Mouse (Mus musculus): ENCODE data around the gene Lsr. TPM values are rescaled to one million over a fixed set of nuclear protein-coding genes. Genes with fewer than 3 reads are reported as not detected.

Lsr gene
- polyA plus RNA-seq (2015; fragmentation: Nextera tagmentation; extraction: Ambion mirVana), result 17.8 and 22.2 TPM in 2 replicates

- peak within 1 kb of the TSS; percentile 43 for H3K4me3 ChIP-seq
- H3K9me3 ChIP-seq (replicated peaks), result no peaks in the 10 kb centered on the region
- WGBS, result under 1% methylated on average over 19 of the region's 19 CpGs
- peaks cover 14% of the 10 kb centered on the region for H3K27me3 ChIP-seq
- H3K4me1 ChIP-seq, result peaks cover 11% of the 10 kb centered on the region
- peak within 1 kb of the TSS; percentile 68 for H3K9ac ChIP-seq
- peak within 1 kb of the TSS; percentile 75 for H3K4me2 ChIP-seq
- peak; percentile 67 for ATAC-seq
- H3K27ac ChIP-seq, result no peak within 1 kb of the TSS
- H3K36me3 ChIP-seq (ENCODE audit: poor library complexity, severe bottlenecking), result peaks cover 5% of the 10 kb centered on the region; the same call in 1 of the 2 replicates
Measured at GRCm38 (mm10) chr7:30973251-30973500, at the start of gene Lsr. TSS of gene Lsr (minus strand) at chr7:30973464.

GRCm38 (mm10) chr7:31017104-31017901 is 44.0 kb upstream of the Lsr start:
- Histone ChIP-seq H3K4me3 (no peak overlapping the region), H3K9me3 (replicated peaks) (no peaks in the 10 kb centered on the region), H3K36me3 (ENCODE audit: poor library complexity, severe bottlenecking) (no peaks in the 10 kb centered on the region), H3K4me1 (peaks cover 20% of the 10 kb centered on the region), H3K4me2 (no peak overlapping the region), H3K9ac (no peak overlapping the region), H3K27ac (no peak overlapping the region), H3K27me3 (no peaks in the 10 kb centered on the region)
- WGBS, result 52% methylated on average over 10 of the region's 10 CpGs
- no peak for ATAC-seq

GRCm38 (mm10) chr7:31012971-31013370 is 39.7 kb upstream of the Lsr start:
- Histone ChIP-seq H3K27me3 (no peaks in the 10 kb centered on the region), H3K36me3 (ENCODE audit: poor library complexity, severe bottlenecking) (no peaks in the 10 kb centered on the region), H3K9me3 (replicated peaks) (no peaks in the 10 kb centered on the region), H3K4me2 (no peak overlapping the region), H3K27ac (no peak overlapping the region), H3K4me3 (no peak overlapping the region), H3K4me1 (peaks cover 20% of the 10 kb centered on the region), H3K9ac (no peak overlapping the region)
- no peak for ATAC-seq
- 91% methylated on average over 5 of the region's 5 CpGs for WGBS

DNA sequence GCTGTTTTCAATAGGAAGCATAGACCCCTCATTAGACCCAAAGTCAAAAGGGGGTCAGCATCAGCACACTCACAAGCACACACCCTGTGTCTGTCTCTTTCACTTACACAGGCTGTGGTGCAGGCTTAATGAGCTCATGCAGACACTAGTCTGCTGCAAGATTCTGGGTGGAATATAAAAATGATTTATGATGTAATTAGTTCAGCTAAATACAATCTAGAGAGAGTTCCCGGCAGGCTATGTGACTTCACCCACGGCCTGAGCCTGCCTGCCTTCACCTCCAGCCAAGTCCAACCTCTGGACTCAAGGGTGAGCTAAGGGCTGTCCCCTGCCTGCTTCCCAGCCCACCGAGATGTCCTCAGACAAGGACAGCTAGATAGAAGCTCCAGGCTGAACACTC is 35.6 kb upstream of the Lsr start:
- Histone ChIP-seq H3K9me3 (replicated peaks) (no peaks in the 10 kb centered on the region), H3K4me3 (no peak overlapping the region), H3K27ac (no peak overlapping the region), H3K36me3 (ENCODE audit: poor library complexity, severe bottlenecking) (no peaks in the 10 kb centered on the region), H3K9ac (no peak overlapping the region), H3K4me2 (no peak overlapping the region), H3K4me1 (no peaks in the 10 kb centered on the region), H3K27me3 (no peaks in the 10 kb centered on the region)
- no peak for ATAC-seq
- 84% methylated on average over 3 of the region's 3 CpGs for WGBS

GRCm38 (mm10) chr7:31008175-31008574 is 34.9 kb upstream of the Lsr start:
- no peak for ATAC-seq
- Histone ChIP-seq H3K27ac (no peak overlapping the region), H3K4me1 (no peaks in the 10 kb centered on the region), H3K4me3 (no peak overlapping the region), H3K9ac (no peak overlapping the region), H3K27me3 (no peaks in the 10 kb centered on the region), H3K36me3 (ENCODE audit: poor library complexity, severe bottlenecking) (no peaks in the 10 kb centered on the region), H3K4me2 (no peak overlapping the region), H3K9me3 (replicated peaks) (no peaks in the 10 kb centered on the region)
- 53% methylated on average over 1 of the region's 1 CpGs for WGBS

GRCm38 (mm10) chr7:31007775-31008174 is 34.5 kb upstream of the Lsr start:
- no peak overlapping the region for H3K27ac ChIP-seq
- WGBS, result 87% methylated on average over 1 of the region's 1 CpGs
- H3K4me2 ChIP-seq, result no peak overlapping the region
- no peak overlapping the region for H3K9ac ChIP-seq
- no peak for ATAC-seq
- no peaks in the 10 kb centered on the region for H3K27me3 ChIP-seq
- no peaks in the 10 kb centered on the region for H3K36me3 ChIP-seq (ENCODE audit: poor library complexity, severe bottlenecking)
- no peaks in the 10 kb centered on the region for H3K9me3 ChIP-seq (replicated peaks)
- H3K4me1 ChIP-seq, result no peaks in the 10 kb centered on the region
- no peak overlapping the region for H3K4me3 ChIP-seq

DNA sequence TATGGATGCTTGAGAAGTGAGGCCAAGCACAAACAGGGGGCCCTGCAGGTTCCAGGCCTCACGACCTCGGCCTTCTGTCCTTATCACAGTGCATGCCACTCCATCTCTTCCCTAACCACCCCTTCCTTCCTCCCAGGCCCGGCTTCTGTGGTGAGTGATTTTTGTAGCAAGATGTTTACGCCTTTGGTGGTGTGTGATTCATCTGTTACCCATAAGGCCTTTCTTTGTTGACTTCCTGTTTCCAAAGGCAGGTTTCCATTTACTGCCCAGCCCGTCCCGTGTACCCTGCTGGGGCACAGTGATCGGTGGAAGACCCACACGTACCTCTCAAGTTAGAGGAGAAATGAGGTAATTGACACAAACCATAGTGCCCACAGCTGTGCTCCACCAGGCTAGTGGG is 29.4 kb upstream of the Lsr start:
- no peak overlapping the region for H3K4me2 ChIP-seq
- H3K27ac ChIP-seq, result no peak overlapping the region
- no peaks in the 10 kb centered on the region for H3K36me3 ChIP-seq (ENCODE audit: poor library complexity, severe bottlenecking)
- H3K9me3 ChIP-seq (replicated peaks), result no peaks in the 10 kb centered on the region
- WGBS, result 89% methylated on average over 8 of the region's 8 CpGs
- no peak for ATAC-seq
- no peaks in the 10 kb centered on the region for H3K27me3 ChIP-seq
- H3K4me3 ChIP-seq, result no peak overlapping the region
- no peak overlapping the region for H3K9ac ChIP-seq
- 0 out of 2 replicates have a peak, but pooled peaks cover 6% of the 10 kb centered on the region for H3K4me1 ChIP-seq

DNA sequence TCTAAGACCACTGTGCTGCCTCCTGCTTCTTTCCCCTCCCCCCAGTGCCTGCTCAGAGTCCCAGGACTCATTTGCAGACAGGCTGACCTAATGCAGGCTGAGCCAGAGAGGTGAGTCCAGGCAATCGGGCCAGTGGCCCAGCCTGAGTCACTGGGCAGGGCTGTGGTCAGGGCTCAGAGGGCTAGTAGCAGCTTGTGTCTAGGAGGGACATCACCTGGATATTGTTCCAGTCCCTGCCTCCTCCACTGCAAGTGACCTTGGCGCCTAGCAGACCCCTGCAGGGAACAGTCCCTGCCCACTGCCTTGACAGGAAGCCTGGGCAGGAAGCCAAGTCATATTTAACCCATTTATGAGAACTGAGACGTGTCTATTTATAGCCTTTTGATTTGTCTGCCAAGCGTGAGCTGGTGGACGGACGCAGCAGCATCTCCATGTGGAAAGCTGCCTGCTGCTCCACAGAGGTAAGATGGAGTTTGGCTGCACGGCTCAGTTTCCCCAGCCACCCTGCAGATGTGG is 27.3 kb upstream of the Lsr start:
- no peak overlapping the region for H3K9ac ChIP-seq

DNA sequence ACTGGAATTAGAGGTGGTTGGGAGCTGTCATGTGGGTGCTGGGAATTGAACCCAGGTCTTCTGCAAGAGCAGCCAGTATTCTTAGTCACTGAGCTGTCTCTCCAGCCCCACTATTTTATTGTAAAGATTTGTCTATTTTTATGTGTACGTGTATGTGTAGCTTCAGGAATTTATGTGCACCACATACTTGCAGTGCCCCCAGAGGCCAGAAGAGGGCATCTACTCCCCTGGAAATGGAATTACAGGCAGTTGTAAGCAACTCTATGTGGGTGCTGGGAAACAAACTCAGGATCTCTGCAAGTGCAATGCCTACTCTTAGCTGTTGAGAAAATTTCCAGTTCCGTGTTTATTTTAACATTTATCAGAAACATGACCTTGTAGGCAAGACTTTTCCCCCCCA is 23.2 kb upstream of the Lsr start:
- Histone ChIP-seq H3K27ac (no peak overlapping the region), H3K4me3 (no peak overlapping the region), H3K9ac (no peak overlapping the region), H3K27me3 (no peaks in the 10 kb centered on the region), H3K36me3 (ENCODE audit: poor library complexity, severe bottlenecking) (no peaks in the 10 kb centered on the region), H3K9me3 (replicated peaks) (0 out of 2 replicates have a peak, but pooled peaks cover 8% of the 10 kb centered on the region), H3K4me1 (0 out of 2 replicates have a peak, but pooled peaks cover 6% of the 10 kb centered on the region), H3K4me2 (no peak overlapping the region)
- WGBS, result 90% methylated on average over 2 of the region's 2 CpGs
- no peak for ATAC-seq

More for the DNA sequence above, 27.3 kb upstream of the Lsr start:
- H3K4me2 ChIP-seq, result no peak overlapping the region
- H3K36me3 ChIP-seq (ENCODE audit: poor library complexity, severe bottlenecking), result no peaks in the 10 kb centered on the region
- H3K4me3 ChIP-seq, result no peak overlapping the region
- 0 out of 2 replicates have a peak, but pooled peaks cover 6% of the 10 kb centered on the region for H3K4me1 ChIP-seq
- no peak for ATAC-seq
- 54% methylated on average over 7 of the region's 7 CpGs for WGBS
- no peaks in the 10 kb centered on the region for H3K27me3 ChIP-seq
- 0 out of 2 replicates have a peak, but pooled peaks cover 8% of the 10 kb centered on the region for H3K9me3 ChIP-seq (replicated peaks)
- H3K27ac ChIP-seq, result no peak overlapping the region

- Histone ChIP-seq H3K9ac (no peak overlapping the region), H3K27me3 (no peaks in the 10 kb centered on the region), H3K4me2 (no peak overlapping the region), H3K4me3 (no peak overlapping the region), H3K4me1 (no peaks in the 10 kb centered on the region), H3K27ac (no peak overlapping the region), H3K36me3 (ENCODE audit: poor library complexity, severe bottlenecking) (no peaks in the 10 kb centered on the region), H3K9me3 (replicated peaks) (0 out of 2 replicates have a peak, but pooled peaks cover 8% of the 10 kb centered on the region)
- ATAC-seq, result no peak
- 78% methylated on average over 5 of the region's 5 CpGs for WGBS
Measured at GRCm38 (mm10) chr7:30993986-30994385, 20.7 kb upstream of the Lsr start.

DNA sequence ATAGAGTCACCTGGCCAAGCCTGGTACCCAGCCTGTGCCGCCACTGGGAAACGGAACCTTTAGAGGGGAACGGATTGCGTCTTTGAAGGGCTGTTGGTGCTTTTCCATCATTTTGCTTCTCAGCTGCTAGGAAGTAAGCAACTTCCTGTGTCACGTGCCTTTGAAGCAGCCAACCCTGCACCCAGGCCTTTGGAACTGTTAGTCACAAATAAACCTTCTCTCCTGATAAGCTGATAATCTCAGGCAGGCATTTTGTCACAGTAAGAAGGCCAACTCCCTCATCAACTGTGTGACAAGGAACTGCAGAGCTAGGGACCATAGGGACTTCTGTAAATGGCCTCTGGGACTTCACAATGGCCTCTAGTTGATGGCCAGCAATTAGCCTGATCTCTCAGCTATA is 18.9 kb upstream of the Lsr start:
- no peak for ATAC-seq
- no peaks in the 10 kb centered on the region for H3K4me1 ChIP-seq
- H3K27me3 ChIP-seq, result no peaks in the 10 kb centered on the region
- H3K9ac ChIP-seq, result no peak overlapping the region
- H3K4me3 ChIP-seq, result no peak overlapping the region
- no peak overlapping the region for H3K4me2 ChIP-seq
- H3K9me3 ChIP-seq (replicated peaks), result 0 out of 2 replicates have a peak, but pooled peaks cover 8% of the 10 kb centered on the region
- H3K36me3 ChIP-seq (ENCODE audit: poor library complexity, severe bottlenecking), result no peaks in the 10 kb centered on the region
- no peak overlapping the region for H3K27ac ChIP-seq
- WGBS, result 85% methylated on average over 5 of the region's 5 CpGs

GRCm38 (mm10) chr7:30988519-30989162 is 15.4 kb upstream of the Lsr start:
- Histone ChIP-seq H3K9ac (no peak overlapping the region), H3K36me3 (ENCODE audit: poor library complexity, severe bottlenecking) (no peaks in the 10 kb centered on the region), H3K4me3 (no peak overlapping the region), H3K4me1 (no peaks in the 10 kb centered on the region), H3K27ac (no peak overlapping the region), H3K27me3 (no peaks in the 10 kb centered on the region), H3K9me3 (replicated peaks) (no peaks in the 10 kb centered on the region), H3K4me2 (no peak overlapping the region)
- ATAC-seq, result no peak
- WGBS, result 90% methylated on average over 4 of the region's 4 CpGs
